Comparison of ENCODE assay signal across 8 mouse cellular contexts in the genomic region with DNA sequence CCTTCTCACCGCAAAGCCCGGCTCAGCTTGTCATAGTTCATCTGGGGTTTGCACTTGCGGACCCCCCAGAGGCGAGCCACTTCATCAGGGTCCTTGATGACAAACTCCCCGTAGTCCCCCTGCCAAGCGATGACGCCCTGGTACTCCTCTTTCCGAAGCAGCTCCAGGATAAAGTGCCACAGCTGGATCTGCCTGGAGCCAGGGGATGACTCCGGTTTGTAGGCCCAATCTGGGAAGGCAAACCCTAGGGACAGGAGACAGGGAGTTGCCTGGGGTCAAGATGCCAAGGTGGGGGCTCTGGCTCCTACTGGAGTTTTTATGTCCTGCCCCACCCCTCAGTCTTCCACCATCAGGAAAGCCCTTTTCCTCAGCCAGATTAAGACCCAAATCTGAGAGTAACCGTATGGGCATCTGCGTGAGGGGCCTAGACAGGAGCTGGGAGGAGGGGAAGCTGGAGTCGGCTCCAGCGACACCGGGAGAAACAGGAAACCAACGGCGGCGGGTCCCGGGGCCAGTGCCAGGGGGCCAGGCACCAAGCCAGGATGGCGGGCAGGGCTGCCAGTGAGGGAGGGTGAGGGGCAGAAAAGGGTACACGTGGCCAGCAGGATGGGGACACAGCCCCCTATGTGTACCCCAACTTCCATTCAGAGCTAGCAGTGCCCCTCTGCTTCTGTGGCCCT. TPM values are rescaled to one million over a fixed set of nuclear protein-coding genes. Genes with fewer than 3 reads are reported as not detected.
A peak's percentile ranks its signal among the peaks of the same experiment; 100 is the strongest.
DNase-seq lines count a peak whose midpoint lies in the region; ATAC-seq and TF ChIP-seq lines count a peak whose summit lies in the region.

No protein-coding gene starts in this region.

- peak overlapping the region; percentile 32 for H3K4me3 ChIP-seq in bone marrow macrophage, adult 2 months (ENCODE audit: insufficient read depth, low read length)
- peak overlapping the region; percentile 95 for H3K4me3 ChIP-seq in heart, embryonic 12.5 days
- H3K4me3 ChIP-seq in liver, embryonic 16.5 days (ENCODE audit: low read depth, low read length): no peak overlapping the region
- H3K4me3 ChIP-seq in small intestine, adult 2 months (ENCODE audit: low read depth, low read length): no peak overlapping the region

- H3K4me1 ChIP-seq in bone marrow macrophage, adult 2 months (ENCODE audit: control insufficient read depth, insufficient read depth, low read length): peaks cover 22% of the 10 kb centered on the region
- peaks cover 58% of the 10 kb centered on the region for H3K4me1 ChIP-seq in heart, embryonic 12.5 days (replicated peaks)
- peaks cover 40% of the 10 kb centered on the region for H3K4me1 ChIP-seq in liver, embryonic 16.5 days (ENCODE audit: control insufficient read depth, low read depth, low read length)
- peaks cover 13% of the 10 kb centered on the region for H3K4me1 ChIP-seq in small intestine, adult 2 months (ENCODE audit: control insufficient read depth, insufficient read depth, insufficient read length, low read length)

- peaks cover 46% of the 10 kb centered on the region for H3K36me3 ChIP-seq in heart, embryonic 12.5 days
- no peaks in the 10 kb centered on the region for H3K36me3 ChIP-seq in liver, embryonic 16.5 days (ENCODE audit: control insufficient read depth, insufficient read depth)
- peaks cover 11% of the 10 kb centered on the region for H3K36me3 ChIP-seq in small intestine, adult 2 months (ENCODE audit: control insufficient read depth, insufficient read depth, low read length)

- TF ChIP-seq CTCF in bone marrow macrophage, adult 2 months (IDR thresholded peaks at IDR 0.05; ENCODE audit: low read depth, low read length): no peak
- TF ChIP-seq CTCF in small intestine, adult 2 months (IDR thresholded peaks at IDR 0.05; ENCODE audit: extremely low read depth, insufficient read length, insufficient replicate concordance, low read depth, low read length): no peak

- peak overlapping the region; percentile 28 for H3K27ac ChIP-seq in bone marrow macrophage, adult 2 months (ENCODE audit: insufficient read depth, low read depth, low read length)
- H3K27ac ChIP-seq in heart, embryonic 12.5 days (ENCODE audit: poor library complexity, severe bottlenecking): peak overlapping the region; percentile 98
- H3K27ac ChIP-seq in liver, embryonic 16.5 days (ENCODE audit: low read length): no peak overlapping the region
- H3K27ac ChIP-seq in small intestine, adult 2 months (ENCODE audit: insufficient read depth, low read depth, low read length): peak overlapping the region; percentile 21; the same call in 1 of the 2 replicates

- no peak for ATAC-seq in heart, embryonic 12.5 days (ENCODE audit: insufficient number of reproducible peaks, low FRiP score)
- ATAC-seq in liver, embryonic 16.5 days (ENCODE audit: low read depth): no peak

- peak; percentile 39 for DNase-seq in gastrocnemius, postnatal 25 days
- no peak for DNase-seq in gastrocnemius, adult 8-10 months (ENCODE audit: low spot score in 2 of 2)
- DNase-seq in kidney, postnatal 10 days: peak; percentile 74
- no peak for DNase-seq in urinary bladder, postnatal 4 days (ENCODE audit: low spot score in 2 of 2)

- no peaks in the 10 kb centered on the region for H3K9me3 ChIP-seq in heart, embryonic 12.5 days (replicated peaks)
- H3K9me3 ChIP-seq in liver, embryonic 16.5 days (replicated peaks; ENCODE audit: control insufficient read depth, low read length): no peaks in the 10 kb centered on the region

- TF ChIP-seq POLR2A in bone marrow macrophage, adult 2 months (IDR thresholded peaks at IDR 0.05; ENCODE audit: borderline replicate concordance, low read depth, low read length): no peak
- TF ChIP-seq POLR2A in small intestine, adult 2 months (IDR thresholded peaks at IDR 0.05; ENCODE audit: low read depth, low read length): no peak

- 50% methylated on average over 20 of the region's 20 CpGs for WGBS in heart, embryonic 12.5 days
- 53% methylated on average over 20 of the region's 20 CpGs for whole genome bisulfite sequencing in liver, embryonic 16.5 days (ENCODE audit: insufficient replicate concordance)
- 39% methylated on average over 20 of the region's 20 CpGs for WGBS in small intestine, adult 2 months

- peak overlapping the region; percentile 96 for H3K4me2 ChIP-seq in heart, embryonic 12.5 days
- 0 out of 2 replicates have a peak overlapping the region, but pooled peaks have one; percentile 97 for H3K4me2 ChIP-seq in liver, embryonic 16.5 days (ENCODE audit: low read depth, low read length)

- H3K9ac ChIP-seq in heart, embryonic 12.5 days: peak overlapping the region; percentile 97
- H3K9ac ChIP-seq in liver, embryonic 16.5 days (ENCODE audit: low read depth, low read length): 0 out of 2 replicates have a peak overlapping the region, but pooled peaks have one; percentile 9

- no peaks in the 10 kb centered on the region for H3K27me3 ChIP-seq in heart, embryonic 12.5 days (replicated peaks)
- no peaks in the 10 kb centered on the region for H3K27me3 ChIP-seq in liver, embryonic 16.5 days (ENCODE audit: control insufficient read depth, insufficient read depth, low read depth, low read length)
- H3K27me3 ChIP-seq in small intestine, adult 2 months (ENCODE audit: control insufficient read depth, insufficient read depth, low read length): no peaks in the 10 kb centered on the region

RNA-seq across cellular contexts. Expression of a gene that starts 4.3 kb away (rescaled TPM):
- 1 to 10 TPM; 5.8 to 7.2 TPM for total RNA-seq in gastrocnemius, postnatal 25 days (2021)
- 1 to 10 TPM; 4.2 to 5.8 (median 5.7) TPM for total RNA-seq in gastrocnemius, adult 8-10 months (2022)
- polyA plus RNA-seq in bone marrow macrophage, adult 2 months (2012; ENCODE audit: insufficient read depth, insufficient read length, missing spikeins): 22.7 and 27.8 TPM in 2 replicates
- 17.6 and 20.4 TPM in 2 replicates for polyA plus RNA-seq in heart, embryonic 12.5 days (2016; fragmentation: Nextera tagmentation; extraction: Ambion mirVana)
- 3.4 and 3.6 TPM in 2 replicates for polyA plus RNA-seq in liver, embryonic 16.5 days (2015; fragmentation: Nextera tagmentation; extraction: Ambion mirVana)
- polyA plus RNA-seq in small intestine, adult 2 months (2012; rRNA removed): 15.8 and 37.1 TPM in 2 replicates

RNA-seq across cellular contexts. Expression of a gene that starts 8.6 kb away (rescaled TPM):
- 10 to 100 TPM; 59.5 to 66.2 TPM for total RNA-seq in gastrocnemius, postnatal 25 days (2021)
- total RNA-seq in gastrocnemius, adult 8-10 months (2022): 10 to 100 TPM; 87.5 to 93.5 (median 90.1) TPM
- 78.6 and 87.1 TPM in 2 replicates for polyA plus RNA-seq in bone marrow macrophage, adult 2 months (2012; ENCODE audit: insufficient read depth, insufficient read length, missing spikeins)
- 12.1 and 12.7 TPM in 2 replicates for polyA plus RNA-seq in heart, embryonic 12.5 days (2016; fragmentation: Nextera tagmentation; extraction: Ambion mirVana)
- polyA plus RNA-seq in liver, embryonic 16.5 days (2015; fragmentation: Nextera tagmentation; extraction: Ambion mirVana): 4.0 and 5.3 TPM in 2 replicates
- polyA plus RNA-seq in small intestine, adult 2 months (2012; rRNA removed): 77.7 and 163 TPM in 2 replicates

RNA-seq across cellular contexts. Expression of a gene that starts 21.3 kb away (rescaled TPM):
- 10 to 100 TPM; 29.0 to 30.4 TPM for total RNA-seq in gastrocnemius, postnatal 25 days (2021)
- total RNA-seq in gastrocnemius, adult 8-10 months (2022): 10 to 100 TPM; 26.4 to 38.7 (median 30.1) TPM
- 251 and 272 TPM in 2 replicates for polyA plus RNA-seq in bone marrow macrophage, adult 2 months (2012; ENCODE audit: insufficient read depth, insufficient read length, missing spikeins)
- polyA plus RNA-seq in heart, embryonic 12.5 days (2016; fragmentation: Nextera tagmentation; extraction: Ambion mirVana): 28.8 and 30.5 TPM in 2 replicates
- polyA plus RNA-seq in liver, embryonic 16.5 days (2015; fragmentation: Nextera tagmentation; extraction: Ambion mirVana): 9.5 and 10.8 TPM in 2 replicates
- 35.6 and 65.6 TPM in 2 replicates for polyA plus RNA-seq in small intestine, adult 2 months (2012; rRNA removed)

RNA-seq across cellular contexts. Expression of a gene that starts 25.0 kb away (rescaled TPM):
- total RNA-seq in gastrocnemius, postnatal 25 days (2021): 1 to 10 TPM; 4.6 to 5.2 TPM
- total RNA-seq in gastrocnemius, adult 8-10 months (2022): 1 to 10 TPM; 5.5 to 6.4 (median 6.1) TPM
- polyA plus RNA-seq in bone marrow macrophage, adult 2 months (2012; ENCODE audit: insufficient read depth, insufficient read length, missing spikeins): 5.0 and 6.4 TPM in 2 replicates
- 2.3 and 2.5 TPM in 2 replicates for polyA plus RNA-seq in heart, embryonic 12.5 days (2016; fragmentation: Nextera tagmentation; extraction: Ambion mirVana)
- 1.6 and 1.9 TPM in 2 replicates for polyA plus RNA-seq in liver, embryonic 16.5 days (2015; fragmentation: Nextera tagmentation; extraction: Ambion mirVana)
- polyA plus RNA-seq in small intestine, adult 2 months (2012; rRNA removed): 5.8 and 8.7 TPM in 2 replicates

RNA-seq across cellular contexts. Expression of a gene that starts 25.8 kb away (rescaled TPM):
- total RNA-seq in gastrocnemius, postnatal 25 days (2021): 1 to 10 TPM; 7.2 to 7.9 TPM
- 1 to 10 TPM; 8.0 to 9.2 (median 8.6) TPM for total RNA-seq in gastrocnemius, adult 8-10 months (2022)
- 12.6 and 12.7 TPM in 2 replicates for polyA plus RNA-seq in bone marrow macrophage, adult 2 months (2012; ENCODE audit: insufficient read depth, insufficient read length, missing spikeins)
- polyA plus RNA-seq in heart, embryonic 12.5 days (2016; fragmentation: Nextera tagmentation; extraction: Ambion mirVana): 8.2 and 9.5 TPM in 2 replicates
- 29.2 and 31.9 TPM in 2 replicates for polyA plus RNA-seq in liver, embryonic 16.5 days (2015; fragmentation: Nextera tagmentation; extraction: Ambion mirVana)
- 44.2 and 135 TPM in 2 replicates for polyA plus RNA-seq in small intestine, adult 2 months (2012; rRNA removed)

Comparison
In these comparisons a context has a peak if more than half of its experiments do, and no peak if none do; other contexts are left out.
1. DNase-seq: peak in gastrocnemius, postnatal 25 days (single experiment) and kidney, postnatal 10 days (single experiment); none in gastrocnemius, adult 8-10 months (0 of 2) and urinary bladder, postnatal 4 days (0 of 2).
2. H3K4me3 ChIP-seq: peak in bone marrow macrophage, adult 2 months (single experiment) and heart, embryonic 12.5 days (single experiment); none in liver, embryonic 16.5 days (single experiment) and small intestine, adult 2 months (single experiment).